Mouse (Mus musculus): ENCODE data around the gene Col28a1. TPM values are rescaled to one million over a fixed set of nuclear protein-coding genes. Genes with fewer than 3 reads are reported as not detected.

Gene Col28a1
- polyA plus RNA-seq, 1 experiment from 2014 or later, result 0.37 TPM

- Histone ChIP-seq H3K36me3 (no peaks in the 10 kb centered on the region), H3K4me1 (peaks cover 10% of the 10 kb centered on the region), H3K9ac (no peak overlapping the region), H3K27me3 (no peaks in the 10 kb centered on the region), H3K4me3 (no peak overlapping the region), H3K9me3 (no peaks in the 10 kb centered on the region), H3K4me2 (replicated peaks) (no peak overlapping the region), H3K27ac (no peak overlapping the region)
- 88% methylated on average over 1 of the region's 1 CpGs for WGBS
- ATAC-seq (ENCODE audit: low FRiP score, low read depth), result no peak
Observed at GRCm38 (mm10) chr6:8172101-8172500, 20.3 kb downstream of the Col28a1 start.

GRCm38 (mm10) chr6:8164741-8165140 is 27.7 kb downstream of the Col28a1 start:
- 28% methylated on average over 1 of the region's 1 CpGs for WGBS
- peaks cover 11% of the 10 kb centered on the region for H3K4me1 ChIP-seq
- H3K27ac ChIP-seq, result no peak overlapping the region
- ATAC-seq (ENCODE audit: low FRiP score, low read depth), result no peak
- H3K9me3 ChIP-seq, result no peaks in the 10 kb centered on the region
- no peaks in the 10 kb centered on the region for H3K36me3 ChIP-seq
- no peak overlapping the region for H3K4me2 ChIP-seq (replicated peaks)
- no peaks in the 10 kb centered on the region for H3K27me3 ChIP-seq
- no peak overlapping the region for H3K9ac ChIP-seq
- no peak overlapping the region for H3K4me3 ChIP-seq

- WGBS, result 51% methylated on average over 2 of the region's 2 CpGs
- no peaks in the 10 kb centered on the region for H3K9me3 ChIP-seq
- H3K27me3 ChIP-seq, result no peaks in the 10 kb centered on the region
- ATAC-seq (ENCODE audit: low FRiP score, low read depth), result no peak
- H3K4me2 ChIP-seq (replicated peaks), result no peak overlapping the region
- 0 out of 2 replicates have a peak, but pooled peaks cover 6% of the 10 kb centered on the region for H3K4me1 ChIP-seq
- no peaks in the 10 kb centered on the region for H3K36me3 ChIP-seq
- H3K27ac ChIP-seq, result no peak overlapping the region
- H3K4me3 ChIP-seq, result no peak overlapping the region
- H3K9ac ChIP-seq, result no peak overlapping the region
Observed at GRCm38 (mm10) chr6:8160001-8160400, 32.4 kb downstream of the Col28a1 start.

GRCm38 (mm10) chr6:8157121-8157520 is 35.3 kb downstream of the Col28a1 start:
- Histone ChIP-seq H3K36me3 (no peaks in the 10 kb centered on the region), H3K9ac (no peak overlapping the region), H3K4me2 (replicated peaks) (no peak overlapping the region), H3K9me3 (no peaks in the 10 kb centered on the region), H3K27ac (no peak overlapping the region), H3K4me3 (no peak overlapping the region), H3K27me3 (no peaks in the 10 kb centered on the region), H3K4me1 (no peaks in the 10 kb centered on the region)
- ATAC-seq (ENCODE audit: low FRiP score, low read depth), result no peak

GRCm38 (mm10) chr6:8152551-8153361 is 39.7 kb downstream of the Col28a1 start:
- Histone ChIP-seq H3K4me1 (0 out of 2 replicates have a peak, but pooled peaks cover 3% of the 10 kb centered on the region), H3K4me3 (no peak overlapping the region), H3K9me3 (no peaks in the 10 kb centered on the region), H3K36me3 (no peaks in the 10 kb centered on the region), H3K27me3 (no peaks in the 10 kb centered on the region), H3K4me2 (replicated peaks) (no peak overlapping the region), H3K9ac (no peak overlapping the region), H3K27ac (no peak overlapping the region)
- no peak for ATAC-seq (ENCODE audit: low FRiP score, low read depth)
- 54% methylated on average over 10 of the region's 10 CpGs for WGBS

GRCm38 (mm10) chr6:8148916-8149315 is 43.5 kb downstream of the Col28a1 start:
- H3K27ac ChIP-seq, result no peak overlapping the region
- WGBS, result 64% methylated on average over 2 of the region's 2 CpGs
- H3K4me1 ChIP-seq, result 0 out of 2 replicates have a peak, but pooled peaks cover 3% of the 10 kb centered on the region

GRCm38 (mm10) chr6:8141881-8142280 is 50.5 kb downstream of the Col28a1 start:
- Histone ChIP-seq H3K4me2 (replicated peaks) (no peak overlapping the region), H3K9me3 (no peaks in the 10 kb centered on the region), H3K27ac (no peak overlapping the region), H3K4me1 (no peaks in the 10 kb centered on the region), H3K4me3 (no peak overlapping the region), H3K36me3 (no peaks in the 10 kb centered on the region), H3K9ac (no peak overlapping the region), H3K27me3 (no peaks in the 10 kb centered on the region)
- ATAC-seq (ENCODE audit: low FRiP score, low read depth), result no peak
- 41% methylated on average over 1 of the region's 1 CpGs for WGBS

More at GRCm38 (mm10) chr6:8148916-8149315, 43.5 kb downstream of the Col28a1 start:
- ATAC-seq (ENCODE audit: low FRiP score, low read depth), result no peak
- Histone ChIP-seq H3K9ac (no peak overlapping the region), H3K9me3 (no peaks in the 10 kb centered on the region), H3K4me3 (no peak overlapping the region), H3K36me3 (no peaks in the 10 kb centered on the region), H3K27me3 (no peaks in the 10 kb centered on the region), H3K4me2 (replicated peaks) (no peak overlapping the region)

- no peaks in the 10 kb centered on the region for H3K36me3 ChIP-seq
- no peaks in the 10 kb centered on the region for H3K27me3 ChIP-seq
- no peak overlapping the region for H3K4me2 ChIP-seq (replicated peaks)
- H3K4me1 ChIP-seq, result no peaks in the 10 kb centered on the region
- no peaks in the 10 kb centered on the region for H3K9me3 ChIP-seq
- no peak overlapping the region for H3K27ac ChIP-seq
- H3K9ac ChIP-seq, result no peak overlapping the region
- no peak overlapping the region for H3K4me3 ChIP-seq
- WGBS, result 67% methylated on average over 7 of the region's 7 CpGs
- ATAC-seq (ENCODE audit: low FRiP score, low read depth), result no peak
Observed at GRCm38 (mm10) chr6:8130149-8130548, 62.3 kb downstream of the Col28a1 start.

GRCm38 (mm10) chr6:8128164-8128563 is 64.3 kb downstream of the Col28a1 start:
- WGBS, result 88% methylated on average over 1 of the region's 1 CpGs
- H3K27me3 ChIP-seq, result no peaks in the 10 kb centered on the region
- no peak overlapping the region for H3K9ac ChIP-seq
- H3K9me3 ChIP-seq, result no peaks in the 10 kb centered on the region
- no peak for ATAC-seq (ENCODE audit: low FRiP score, low read depth)
- H3K36me3 ChIP-seq, result no peaks in the 10 kb centered on the region
- H3K4me1 ChIP-seq, result no peaks in the 10 kb centered on the region
- no peak overlapping the region for H3K27ac ChIP-seq
- H3K4me2 ChIP-seq (replicated peaks), result no peak overlapping the region
- no peak overlapping the region for H3K4me3 ChIP-seq

GRCm38 (mm10) chr6:8126545-8126944 is 65.9 kb downstream of the Col28a1 start:
- Histone ChIP-seq H3K9me3 (no peaks in the 10 kb centered on the region), H3K36me3 (no peaks in the 10 kb centered on the region), H3K4me3 (no peak overlapping the region), H3K27me3 (no peaks in the 10 kb centered on the region), H3K4me1 (no peaks in the 10 kb centered on the region), H3K4me2 (replicated peaks) (no peak overlapping the region), H3K9ac (no peak overlapping the region), H3K27ac (no peak overlapping the region)
- ATAC-seq (ENCODE audit: low FRiP score, low read depth), result no peak
- 58% methylated on average over 3 of the region's 3 CpGs for WGBS

GRCm38 (mm10) chr6:8119116-8119515 is 73.3 kb downstream of the Col28a1 start:
- no peak overlapping the region for H3K27ac ChIP-seq
- no peaks in the 10 kb centered on the region for H3K36me3 ChIP-seq
- 25% methylated on average over 2 of the region's 2 CpGs for whole genome bisulfite sequencing
- no peak overlapping the region for H3K9ac ChIP-seq
- H3K9me3 ChIP-seq, result no peaks in the 10 kb centered on the region
- H3K4me1 ChIP-seq, result 0 out of 2 replicates have a peak, but pooled peaks cover 2% of the 10 kb centered on the region
- no peaks in the 10 kb centered on the region for H3K27me3 ChIP-seq
- H3K4me3 ChIP-seq, result no peak overlapping the region
- no peak overlapping the region for H3K4me2 ChIP-seq (replicated peaks)
- ATAC-seq (ENCODE audit: low FRiP score, low read depth), result no peak

GRCm38 (mm10) chr6:8118577-8118976 is 73.8 kb downstream of the Col28a1 start:
- Histone ChIP-seq H3K4me3 (no peak overlapping the region), H3K27me3 (no peaks in the 10 kb centered on the region), H3K4me1 (0 out of 2 replicates have a peak, but pooled peaks cover 2% of the 10 kb centered on the region), H3K4me2 (replicated peaks) (no peak overlapping the region), H3K9me3 (no peaks in the 10 kb centered on the region), H3K36me3 (no peaks in the 10 kb centered on the region), H3K27ac (no peak overlapping the region), H3K9ac (no peak overlapping the region)
- ATAC-seq (ENCODE audit: low FRiP score, low read depth), result no peak
- WGBS, result 52% methylated on average over 2 of the region's 2 CpGs
